Mouse (Mus musculus): ENCODE results near the gene Rgs6.

GRCm38 (mm10) chr12:83112901-83113628, 525.0 kb downstream of the Rgs6 start:
- TF ChIP-seq EP300 (optimal IDR thresholded peaks at IDR 0.05) (no peak), CTCF (IDR thresholded peaks at IDR 0.05; ENCODE audit: low read depth) (no peak)

Data from stomach, postnatal 0 days (tissue).